Mouse (Mus musculus) cortical plate, adult 2 months (tissue): ENCODE results near the gene 1700010B08Rik.

Experiments
- CTCF ChIP-seq: fragments of 200-500 bp; IDR thresholded peaks from 2 replicates; pipeline ENCODE4 v1.5.1; 2011; ENCODE audit warnings: mild to moderate bottlenecking, control low read depth, low read length; ENCODE audit not compliant: insufficient read depth; ENCODE audit errors: extremely low read depth
- POLR2A ChIP-seq: fragments of 200-500 bp; IDR thresholded peaks from 2 replicates; pipeline ENCODE4 v1.6.1; 2011; ENCODE audit warnings: mild to moderate bottlenecking, low read length, control low read depth; ENCODE audit not compliant: insufficient read depth; ENCODE audit errors: extremely low read depth

GRCm38 (mm10) chr2:173714620-173715218 lies 4.5 kb upstream of the 1700010B08Rik start:
- no peak for TF ChIP-seq CTCF
- no peak for TF ChIP-seq POLR2A
